Mouse (Mus musculus): ENCODE measurements around the gene 4430402I18Rik. TPM values are rescaled to one million over a fixed set of nuclear protein-coding genes. Genes with fewer than 3 reads are reported as not detected.
"Not testable (repeated sequence)": the region's sequence is repeated elsewhere in the genome, so short reads cannot be mapped to it uniquely, and the experiment has no call there.

Gene 4430402I18Rik
- polyA plus RNA-seq, 1 experiment from 2014 or later = 5.9 TPM

DNA sequence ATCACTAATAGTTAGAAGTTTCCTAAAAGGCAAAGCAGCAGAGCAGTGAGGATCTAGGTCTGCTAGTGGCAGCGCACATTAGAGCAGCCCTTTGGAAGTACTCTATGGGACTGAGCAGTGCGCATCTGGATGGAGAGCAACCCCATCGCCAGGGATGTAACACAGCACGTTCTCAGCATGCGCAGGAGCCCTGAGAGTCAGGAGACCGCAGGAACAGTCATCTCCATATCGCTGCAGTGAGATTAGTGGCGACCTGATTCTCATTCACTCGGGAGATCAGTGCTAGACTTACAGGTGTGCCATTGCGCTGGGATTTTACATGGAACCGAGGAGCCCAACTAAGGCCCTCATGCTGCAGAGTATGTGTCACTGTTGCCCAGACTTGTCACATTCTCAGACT lies 41.4 kb upstream of the 4430402I18Rik start:
- TF ChIP-seq EP300 (IDR thresholded peaks at IDR 0.05) = no peak
- TF ChIP-seq CTCF (IDR thresholded peaks at IDR 0.05) = no peak

GRCm38 (mm10) chr19:29008069-29008706 lies 40.6 kb upstream of the 4430402I18Rik start:
- Histone ChIP-seq H3K4me1 (ENCODE audit: insufficient read depth, low read depth, low read length) (no peaks in the 10 kb centered on the region), H3K4me3 (ENCODE audit: low read depth, low read length) (no peak overlapping the region), H3K36me3 (ENCODE audit: insufficient read depth, low read length) (peaks cover 15% of the 10 kb centered on the region), H3K9ac (replicated peaks; ENCODE audit: low read depth) (no peak overlapping the region), H3K4me2 (replicated peaks; ENCODE audit: low read depth, low read length) (no peak overlapping the region), H3K27me3 (replicated peaks; ENCODE audit: insufficient read depth, low read length) (no peaks in the 10 kb centered on the region), H3K27ac (ENCODE audit: low read length) (no peak overlapping the region), H3K9me3 (ENCODE audit: low read length) (no peaks in the 10 kb centered on the region)
- ATAC-seq (no peak), DNase-seq (ENCODE audit: low spot score) (no peak)
- TF ChIP-seq CTCF (IDR thresholded peaks at IDR 0.05) (no peak), EP300 (IDR thresholded peaks at IDR 0.05) (no peak)
- WGBS = 83% methylated on average over 3 of the region's 3 CpGs

More for the DNA sequence above, 41.4 kb upstream of the 4430402I18Rik start:
- Histone ChIP-seq H3K9me3 (ENCODE audit: low read length) (no peaks in the 10 kb centered on the region), H3K4me3 (ENCODE audit: low read depth, low read length) (no peak overlapping the region), H3K4me2 (replicated peaks; ENCODE audit: low read depth, low read length) (no peak overlapping the region), H3K27ac (ENCODE audit: low read length) (no peak overlapping the region), H3K9ac (replicated peaks; ENCODE audit: low read depth) (no peak overlapping the region), H3K27me3 (replicated peaks; ENCODE audit: insufficient read depth, low read length) (no peaks in the 10 kb centered on the region), H3K36me3 (ENCODE audit: insufficient read depth, low read length) (peaks cover 15% of the 10 kb centered on the region), H3K4me1 (ENCODE audit: insufficient read depth, low read depth, low read length) (no peaks in the 10 kb centered on the region)
- WGBS = 95% methylated on average over 11 of the region's 11 CpGs
- no peak for DNase-seq (ENCODE audit: low spot score)
- ATAC-seq = no peak

DNA sequence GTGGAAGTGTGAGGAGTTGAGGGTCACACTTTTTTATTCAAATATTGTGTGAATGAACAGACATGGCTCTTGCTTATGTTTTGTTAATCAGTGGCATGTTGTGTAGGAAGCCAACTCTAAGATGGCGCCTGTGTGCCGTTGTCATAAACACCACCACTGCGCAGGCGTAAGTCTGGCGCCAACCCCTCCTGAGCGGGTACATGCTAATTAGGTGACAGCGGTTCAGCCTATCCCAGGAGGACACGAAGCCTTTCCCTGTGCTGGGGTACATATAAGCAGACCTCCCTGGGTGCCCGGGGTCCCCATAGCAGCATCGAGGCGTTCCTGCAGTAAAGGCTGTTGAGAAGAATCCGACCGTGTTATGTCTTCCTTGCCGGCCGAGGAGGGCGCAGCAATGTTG lies 32.7 kb upstream of the 4430402I18Rik start:
- not testable (repeated sequence) for H3K27me3 ChIP-seq (replicated peaks; ENCODE audit: insufficient read depth, low read length); H3K4me1 ChIP-seq (ENCODE audit: insufficient read depth, low read depth, low read length); H3K9ac ChIP-seq (replicated peaks; ENCODE audit: low read depth); ATAC-seq; DNase-seq (ENCODE audit: low spot score); H3K4me3 ChIP-seq (ENCODE audit: low read depth, low read length); H3K36me3 ChIP-seq (ENCODE audit: insufficient read depth, low read length); H3K4me2 ChIP-seq (replicated peaks; ENCODE audit: low read depth, low read length); H3K27ac ChIP-seq (ENCODE audit: low read length); H3K9me3 ChIP-seq (ENCODE audit: low read length)
- 96% methylated on average over 16 of the region's 16 CpGs for WGBS

DNA sequence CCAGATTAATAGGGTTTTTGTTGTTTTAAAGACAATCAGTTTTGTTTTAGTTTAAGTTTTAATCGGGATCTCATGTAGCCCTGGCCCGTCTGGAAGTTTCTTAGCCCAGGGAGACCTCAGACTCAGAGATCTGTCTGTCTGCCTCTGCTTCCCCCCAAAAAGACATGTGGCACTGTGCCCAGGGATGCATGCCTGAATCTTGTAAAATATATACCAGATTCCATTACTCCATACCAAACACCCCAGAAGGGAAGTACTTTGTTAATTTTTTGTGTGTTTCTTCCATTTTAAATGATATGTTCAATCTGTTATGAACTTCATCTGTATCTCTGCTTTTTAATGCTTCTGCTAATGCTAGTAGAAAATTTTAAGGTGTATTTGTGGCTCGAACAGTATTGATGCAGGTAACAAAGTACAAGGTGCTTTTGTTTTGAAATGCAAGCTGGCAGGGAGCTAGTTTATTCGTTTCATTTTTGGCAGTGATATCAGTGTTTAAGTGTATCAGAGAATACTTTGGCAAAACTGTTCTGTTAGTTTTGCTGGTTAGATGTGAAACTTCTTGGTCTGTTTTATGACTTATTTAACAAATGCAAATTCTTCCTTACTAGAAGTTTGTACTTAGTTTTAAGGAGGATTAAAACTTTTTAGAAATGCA lies 30.5 kb upstream of the 4430402I18Rik start:
- H3K27me3 ChIP-seq (replicated peaks; ENCODE audit: insufficient read depth, low read length) = no peaks in the 10 kb centered on the region
- peaks cover 9% of the 10 kb centered on the region; the same call in 1 of the 2 replicates for H3K36me3 ChIP-seq (ENCODE audit: insufficient read depth, low read length)
- H3K4me3 ChIP-seq (ENCODE audit: low read depth, low read length) = no peak overlapping the region
- H3K9me3 ChIP-seq (ENCODE audit: low read length) = no peaks in the 10 kb centered on the region
- 75% methylated on average over 4 of the region's 4 CpGs for WGBS
- H3K9ac ChIP-seq (replicated peaks; ENCODE audit: low read depth) = no peak overlapping the region
- H3K4me1 ChIP-seq (ENCODE audit: insufficient read depth, low read depth, low read length) = no peaks in the 10 kb centered on the region
- H3K27ac ChIP-seq (ENCODE audit: low read length) = no peak overlapping the region
- TF ChIP-seq CTCF (IDR thresholded peaks at IDR 0.05) = no peak
- no peak for TF ChIP-seq EP300 (IDR thresholded peaks at IDR 0.05)
- ATAC-seq (no peak), DNase-seq (ENCODE audit: low spot score) (no peak)
- no peak overlapping the region for H3K4me2 ChIP-seq (replicated peaks; ENCODE audit: low read depth, low read length)

- WGBS = 91% methylated on average over 5 of the region's 5 CpGs
- H3K9me3 ChIP-seq (ENCODE audit: low read length) = no peaks in the 10 kb centered on the region; the same call in 1 of the 2 replicates
- no peak overlapping the region for H3K9ac ChIP-seq (replicated peaks; ENCODE audit: low read depth)
- peaks cover 9% of the 10 kb centered on the region; the same call in 1 of the 2 replicates for H3K36me3 ChIP-seq (ENCODE audit: insufficient read depth, low read length)
- no peak overlapping the region for H3K4me3 ChIP-seq (ENCODE audit: low read depth, low read length)
- no peak for TF ChIP-seq EP300 (IDR thresholded peaks at IDR 0.05)
- TF ChIP-seq CTCF (IDR thresholded peaks at IDR 0.05) = no peak
- DNase-seq (ENCODE audit: low spot score) = no peak
- no peak overlapping the region for H3K27ac ChIP-seq (ENCODE audit: low read length)
- no peaks in the 10 kb centered on the region for H3K27me3 ChIP-seq (replicated peaks; ENCODE audit: insufficient read depth, low read length)
- no peak overlapping the region for H3K4me2 ChIP-seq (replicated peaks; ENCODE audit: low read depth, low read length)
- no peaks in the 10 kb centered on the region for H3K4me1 ChIP-seq (ENCODE audit: insufficient read depth, low read depth, low read length)
- ATAC-seq = no peak
Measured at GRCm38 (mm10) chr19:28995366-28995765, 27.8 kb upstream of the 4430402I18Rik start.

GRCm38 (mm10) chr19:28994870-28995269 lies 27.3 kb upstream of the 4430402I18Rik start:
- peak; percentile 18 for DNase-seq (ENCODE audit: low spot score)
- no peak overlapping the region for H3K9ac ChIP-seq (replicated peaks; ENCODE audit: low read depth)
- no peak for ATAC-seq
- TF ChIP-seq EP300 (IDR thresholded peaks at IDR 0.05) (no peak), CTCF (IDR thresholded peaks at IDR 0.05) (no peak)
- H3K36me3 ChIP-seq (ENCODE audit: insufficient read depth, low read length) = peaks cover 9% of the 10 kb centered on the region; the same call in 1 of the 2 replicates
- H3K4me3 ChIP-seq (ENCODE audit: low read depth, low read length) = no peak overlapping the region
- no peaks in the 10 kb centered on the region for H3K4me1 ChIP-seq (ENCODE audit: insufficient read depth, low read depth, low read length)
- H3K27ac ChIP-seq (ENCODE audit: low read length) = no peak overlapping the region
- H3K27me3 ChIP-seq (replicated peaks; ENCODE audit: insufficient read depth, low read length) = no peaks in the 10 kb centered on the region
- no peak overlapping the region for H3K4me2 ChIP-seq (replicated peaks; ENCODE audit: low read depth, low read length)
- WGBS = 67% methylated on average over 7 of the region's 7 CpGs
- H3K9me3 ChIP-seq (ENCODE audit: low read length) = no peaks in the 10 kb centered on the region; the same call in 1 of the 2 replicates
